Mouse (Mus musculus): ENCODE results near the gene Fgf18. TPM values are rescaled to one million over a fixed set of nuclear protein-coding genes. Genes with fewer than 3 reads are reported as not detected.

The Fgf18 gene
- total and polyA plus RNA-seq, 3 experiments, result 0.15 to 0.40 TPM; not detected in 1

DNA sequence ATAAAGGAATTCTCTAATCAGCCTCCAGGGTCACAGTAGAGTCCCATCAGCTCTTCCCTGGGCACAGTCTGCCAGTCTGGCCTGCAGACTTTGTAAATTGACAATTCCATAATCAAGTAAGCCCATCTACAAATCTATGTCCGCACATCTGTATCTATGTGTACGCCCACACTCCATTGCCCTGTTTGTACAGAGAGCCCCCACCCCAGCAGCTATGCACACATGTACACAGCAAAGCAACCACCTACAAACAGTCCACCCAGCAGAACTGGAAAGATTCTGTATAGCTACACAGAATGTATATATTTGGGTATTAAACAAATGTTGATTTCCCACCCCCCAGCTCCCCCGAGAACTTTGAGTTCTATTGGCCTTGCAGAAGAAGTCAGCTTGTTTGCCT lies 62.1 kb downstream of the Fgf18 start:
- DNase-seq (ENCODE audit: low read depth, low spot score), result no peak
- no peak overlapping the region for H3K9ac ChIP-seq (ENCODE audit: control insufficient read depth, low read depth, low read length, poor library complexity, severe bottlenecking)
- H3K27me3 ChIP-seq (ENCODE audit: control insufficient read depth in 1 of 2, insufficient read depth in 2 of 2, low read length in 2 of 2), result 0 out of 4 replicates have a peak, but pooled peaks cover 0 to 2% of the 10 kb centered on the region in 2 experiments
- no peak overlapping the region for H3K27ac ChIP-seq (ENCODE audit: control insufficient read depth, low read depth, low read length)
- H3K4me1 ChIP-seq (ENCODE audit: control insufficient read depth in 1 of 2, insufficient read depth in 2 of 2, low read length in 2 of 2), result no peaks in the 10 kb centered on the region
- H3K9me3 ChIP-seq (replicated peaks; ENCODE audit: insufficient read depth, low read length), result no peaks in the 10 kb centered on the region
- no peaks in the 10 kb centered on the region for H3K79me2 ChIP-seq (ENCODE audit: control insufficient read depth, insufficient read depth, low read length, poor library complexity)
- H3K36me3 ChIP-seq (ENCODE audit: control insufficient read depth in 1 of 2, insufficient read depth in 2 of 2, low read length in 2 of 2), result no peaks in the 10 kb centered on the region
- no peak overlapping the region for H3K4me3 ChIP-seq (ENCODE audit: control insufficient read depth in 1 of 2, insufficient read depth in 1 of 2, low read depth in 2 of 2, low read length in 2 of 2)
- TF ChIP-seq POLR2AphosphoS2 (IDR thresholded peaks at IDR 0.05; ENCODE audit: low read length), result no peak
- TF ChIP-seq E2F4 (IDR thresholded peaks at IDR 0.05; ENCODE audit: borderline replicate concordance, low read depth, low read length), result no peak
- no peak for TF ChIP-seq MEF2A (IDR thresholded peaks at IDR 0.05; ENCODE audit: extremely low read depth, insufficient replicate concordance, low read depth, low read length, poor library complexity, severe bottlenecking)
- no peak for TF ChIP-seq USF2 (IDR thresholded peaks at IDR 0.05; ENCODE audit: borderline replicate concordance in 1 of 2, insufficient read depth in 1 of 2, low read depth in 1 of 2, low read length in 2 of 2)
- TF ChIP-seq UBTF (IDR thresholded peaks at IDR 0.05; ENCODE audit: borderline replicate concordance, insufficient read depth, low read depth, low read length), result no peak
- no peak for TF ChIP-seq MXI1 (IDR thresholded peaks at IDR 0.05; ENCODE audit: low read depth, low read length)
- no peak for TF ChIP-seq ZMIZ1 (IDR thresholded peaks at IDR 0.05; ENCODE audit: low read depth, low read length)
- TF ChIP-seq TAL1 (IDR thresholded peaks at IDR 0.05; ENCODE audit: low read length), result no peak
- TF ChIP-seq MAFK (IDR thresholded peaks at IDR 0.05; ENCODE audit: borderline replicate concordance, low read depth, low read length), result no peak
- TF ChIP-seq ZNF384 (IDR thresholded peaks at IDR 0.05; ENCODE audit: low read depth, low read length), result no peak
- TF ChIP-seq MYB (IDR thresholded peaks at IDR 0.05; ENCODE audit: low read depth, low read length), result no peak
- no peak for TF ChIP-seq EP300 (IDR thresholded peaks at IDR 0.05; ENCODE audit: low read depth in 1 of 2, low read length in 2 of 2)
- TF ChIP-seq TBP (IDR thresholded peaks at IDR 0.05; ENCODE audit: low read depth, low read length), result no peak
- TF ChIP-seq GABPA (IDR thresholded peaks at IDR 0.05; ENCODE audit: low read depth, low read length), result no peak
- no peak for TF ChIP-seq POLR2A (IDR thresholded peaks at IDR 0.05; ENCODE audit: control insufficient read depth in 1 of 2, insufficient read depth in 1 of 2, low read depth in 1 of 2, low read length in 2 of 2, poor library complexity in 1 of 2)
- no peak for TF ChIP-seq RAD21 (IDR thresholded peaks at IDR 0.05; ENCODE audit: low read depth, low read length)

DNA sequence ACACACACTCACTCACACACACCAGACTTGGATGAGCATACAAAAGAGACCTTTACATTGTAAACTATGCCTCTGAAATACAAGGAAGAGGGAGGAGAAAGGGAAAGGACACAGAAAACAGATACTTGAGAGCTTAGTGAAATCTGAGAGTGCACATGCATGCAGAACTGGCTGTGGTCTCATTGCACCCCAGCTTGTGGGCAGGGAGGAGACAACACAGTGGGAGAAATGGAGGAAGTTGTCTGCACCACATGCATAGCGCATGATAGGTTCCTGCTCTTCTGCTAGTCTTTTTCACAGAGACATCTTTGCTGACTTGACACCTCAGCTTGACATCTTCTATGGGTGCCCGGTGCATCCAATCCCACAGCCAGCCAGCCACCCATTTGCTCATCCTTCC lies 63.2 kb downstream of the Fgf18 start:
- no peak overlapping the region for H3K27ac ChIP-seq (ENCODE audit: control insufficient read depth, low read depth, low read length)
- H3K79me2 ChIP-seq (ENCODE audit: control insufficient read depth, insufficient read depth, low read length, poor library complexity), result no peaks in the 10 kb centered on the region
- TF ChIP-seq ETS1 (IDR thresholded peaks at IDR 0.05; ENCODE audit: low read depth, low read length) (no peak), RAD21 (IDR thresholded peaks at IDR 0.05; ENCODE audit: low read depth, low read length) (no peak), KAT2A (conservative IDR thresholded peaks at IDR 0.05; ENCODE audit: low read depth, low read length) (no peak), ELF1 (IDR thresholded peaks at IDR 0.05; ENCODE audit: low read depth, low read length) (no peak), MAFK (IDR thresholded peaks at IDR 0.05; ENCODE audit: borderline replicate concordance, low read depth, low read length) (no peak), NELFE (IDR thresholded peaks at IDR 0.05; ENCODE audit: low read depth, low read length) (no peak), MAZ (IDR thresholded peaks at IDR 0.05; ENCODE audit: low read depth, low read length) (no peak), JUND (IDR thresholded peaks at IDR 0.05; ENCODE audit: low read depth, low read length) (no peak), POLR2AphosphoS5 (IDR thresholded peaks at IDR 0.05; ENCODE audit: borderline replicate concordance, low read depth, low read length) (no peak), UBTF (IDR thresholded peaks at IDR 0.05; ENCODE audit: borderline replicate concordance, insufficient read depth, low read depth, low read length) (no peak), ZKSCAN1 (IDR thresholded peaks at IDR 0.05; ENCODE audit: low read depth, low read length) (no peak), USF2 (IDR thresholded peaks at IDR 0.05; ENCODE audit: borderline replicate concordance in 1 of 2, insufficient read depth in 1 of 2, low read depth in 1 of 2, low read length in 2 of 2) (no peak)
- H3K4me1 ChIP-seq (ENCODE audit: control insufficient read depth in 1 of 2, insufficient read depth in 2 of 2, low read length in 2 of 2), result no peaks in the 10 kb centered on the region
- no peak overlapping the region for H3K4me3 ChIP-seq (ENCODE audit: control insufficient read depth in 1 of 2, insufficient read depth in 1 of 2, low read depth in 2 of 2, low read length in 2 of 2)
- H3K9me3 ChIP-seq (replicated peaks; ENCODE audit: insufficient read depth, low read length), result no peaks in the 10 kb centered on the region
- H3K9ac ChIP-seq (ENCODE audit: control insufficient read depth, low read depth, low read length, poor library complexity, severe bottlenecking), result no peak overlapping the region
- no peak for DNase-seq (ENCODE audit: low read depth, low spot score)
- H3K27me3 ChIP-seq (ENCODE audit: control insufficient read depth in 1 of 2, insufficient read depth in 2 of 2, low read length in 2 of 2), result 0 out of 4 replicates have a peak, but pooled peaks cover 0 to 2% of the 10 kb centered on the region in 2 experiments
- no peaks in the 10 kb centered on the region for H3K36me3 ChIP-seq (ENCODE audit: control insufficient read depth in 1 of 2, insufficient read depth in 2 of 2, low read length in 2 of 2)

Data from MEL (cell line).